Mouse (Mus musculus) c-Kit-positive CD71-negative TER-119-negative erythroid progenitor cells, embryonic 14.5 days (primary cell): ENCODE data around the gene Olfr1446.

ENCODE experiments used
- DNase-seq: peaks from one replicate; pipeline ENCODE4 v3.0.0-alpha.2; 2013; ENCODE audit warnings: low read depth

The Olfr1446 gene

DNA sequence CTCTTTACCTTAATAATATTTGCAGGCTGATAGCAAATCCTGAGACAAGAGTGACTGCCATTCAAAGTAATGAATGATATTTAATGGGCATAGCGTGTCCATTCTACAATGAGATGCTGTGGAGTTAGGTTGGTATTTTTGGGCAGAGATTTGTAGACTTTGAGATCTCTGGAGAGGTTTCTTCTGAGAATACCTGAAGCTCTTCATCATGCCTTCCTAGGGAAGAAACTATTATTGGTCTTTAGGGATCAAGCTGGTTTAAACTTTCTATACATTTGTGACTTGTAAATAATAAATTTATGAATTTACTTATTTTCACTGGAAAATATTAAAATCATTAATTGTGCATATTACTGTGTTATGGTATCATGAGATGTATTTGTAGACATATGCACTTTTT is at the start of gene Olfr1446:
TSS of gene Olfr1446 (minus strand) at position 101 of the 400 bp plus-strand sequence.
- DNase-seq, result no peak

DNA sequence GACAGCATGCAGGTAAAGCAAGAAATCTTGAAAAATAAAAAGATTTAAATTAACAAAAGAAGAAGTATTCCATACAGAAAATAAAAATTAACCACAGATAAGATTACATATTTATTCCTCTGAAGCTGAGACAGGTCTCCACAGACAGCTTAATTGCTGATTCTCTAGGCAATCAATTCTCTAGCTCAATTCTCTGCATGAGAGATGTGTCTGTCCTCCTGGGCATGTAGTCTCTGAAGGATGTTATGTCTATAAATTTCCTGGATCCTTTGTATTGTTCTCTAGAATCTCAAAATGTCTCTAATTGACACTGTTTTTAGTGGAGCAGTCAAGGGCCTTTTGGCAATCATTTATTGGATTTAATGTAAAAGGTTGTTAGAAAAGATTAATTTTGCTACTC is 37.2 kb upstream of the Olfr1446 start, which contains the start of gene Olfr1449:
TSS of gene Olfr1449 (plus strand) at position 301 of the 400 bp plus-strand sequence.
- DNase-seq, result no peak

DNA sequence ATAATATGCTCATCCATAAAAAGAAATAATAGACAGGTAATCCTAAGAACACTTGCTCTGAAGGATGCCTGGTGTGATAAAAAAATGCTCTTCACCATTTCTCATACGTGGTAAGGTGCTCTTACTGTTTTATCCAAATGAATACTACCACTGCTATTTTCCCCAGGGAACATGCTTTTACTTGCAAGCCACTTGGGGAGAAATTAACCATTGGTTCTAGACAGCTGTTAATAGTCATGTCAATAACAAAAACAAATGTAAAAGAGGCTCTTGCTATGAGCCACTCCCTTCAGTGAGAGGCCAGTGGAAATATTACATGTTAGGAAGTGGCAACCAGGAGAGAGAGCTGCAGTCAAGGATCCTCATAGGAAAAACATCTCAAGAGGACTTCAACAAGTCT is 31.0 kb upstream of the Olfr1446 start, which contains the start of gene Olfr1448:
TSS of gene Olfr1448 (minus strand) at position 101 of the 400 bp plus-strand sequence.
- DNase-seq, result no peak

DNA sequence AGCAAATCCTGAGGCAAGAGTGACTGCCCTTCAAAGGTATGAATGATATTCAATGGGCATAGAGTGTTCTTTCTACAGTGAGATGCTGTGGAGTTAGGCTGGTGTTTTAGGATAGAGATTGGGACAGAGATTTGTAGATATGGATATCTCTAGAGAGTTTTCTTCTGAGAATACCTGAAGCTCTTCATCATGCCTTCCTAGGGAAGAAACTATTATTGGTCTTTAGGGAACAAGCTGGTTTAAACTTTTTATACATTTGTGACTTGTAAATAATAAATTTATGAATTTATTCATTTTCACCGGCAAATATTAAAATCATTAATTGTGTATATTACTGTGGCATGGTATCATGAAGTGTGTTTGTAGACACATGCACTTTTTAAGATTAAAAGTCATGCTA is 10.3 kb upstream of the Olfr1446 start, which contains the start of gene Olfr1447:
TSS of gene Olfr1447 (minus strand) at position 101 of the 400 bp plus-strand sequence.
- DNase-seq, result no peak

DNA sequence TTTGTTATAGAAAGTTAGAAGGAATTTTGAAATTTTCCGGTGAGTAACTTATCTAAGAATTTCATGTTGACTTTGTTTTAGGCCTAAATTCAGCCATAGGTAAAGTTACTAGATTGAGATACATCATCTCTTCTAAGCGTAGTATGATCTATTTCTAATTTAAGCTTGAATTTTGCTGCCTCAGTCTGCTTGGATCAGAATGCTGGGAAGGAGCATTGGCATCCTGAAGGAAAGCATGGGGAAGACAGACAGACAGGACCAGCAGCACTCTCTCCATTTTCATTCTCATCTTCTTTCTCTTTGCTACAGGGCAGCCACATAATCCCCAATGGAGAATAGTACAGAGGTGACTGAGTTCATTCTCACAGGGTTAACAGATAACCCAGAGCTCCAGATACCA is 9.8 kb downstream of the Olfr1446 start, which contains the start of gene Olfr1445:
TSS of gene Olfr1445 (plus strand) at position 301 of the 400 bp plus-strand sequence.
- no peak for DNase-seq

DNA sequence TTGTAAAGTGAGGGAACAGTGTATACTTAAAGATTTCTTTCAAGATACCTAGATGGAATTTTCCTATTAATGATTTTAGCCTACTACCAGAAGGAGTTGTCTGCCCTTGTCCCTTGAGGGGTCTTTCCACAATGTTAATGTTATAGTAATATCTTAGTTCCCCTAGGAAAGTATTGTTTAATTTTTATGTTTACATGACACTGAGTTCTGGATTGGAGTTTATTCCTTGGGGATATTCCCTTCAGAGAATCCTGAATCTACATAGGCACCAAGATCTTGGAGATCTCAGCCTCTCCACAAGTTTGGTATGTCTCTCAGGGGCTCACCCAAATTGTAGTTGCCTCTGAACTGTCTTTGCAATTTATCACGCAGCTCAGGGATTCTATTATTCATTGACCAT is 36.3 kb downstream of the Olfr1446 start, which contains the start of gene Olfr1444:
TSS of gene Olfr1444 (plus strand) at position 301 of the 400 bp plus-strand sequence.
- DNase-seq, result no peak

DNA sequence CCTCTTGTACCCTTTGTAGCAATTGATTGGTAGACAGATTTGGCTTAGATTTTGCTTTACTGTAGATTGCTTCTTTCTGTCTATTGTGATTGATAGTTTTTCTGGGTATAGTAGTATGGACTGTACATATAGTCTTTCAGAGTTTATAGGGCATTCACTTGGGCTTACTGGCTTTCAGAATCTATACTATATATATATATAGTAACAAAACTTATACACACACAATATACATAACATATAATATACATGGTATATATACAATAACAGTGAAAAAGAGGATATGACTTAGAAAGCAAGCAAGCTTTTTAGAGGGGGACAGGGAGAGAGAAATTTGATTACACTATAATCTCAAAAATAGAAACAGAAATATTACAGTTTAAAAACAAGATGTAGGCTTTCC is 46.9 kb downstream of the Olfr1446 start, which contains the start of gene Gm5244:
TSS of gene Gm5244 (plus strand) at position 301 of the 400 bp plus-strand sequence.
- no peak for DNase-seq

DNA sequence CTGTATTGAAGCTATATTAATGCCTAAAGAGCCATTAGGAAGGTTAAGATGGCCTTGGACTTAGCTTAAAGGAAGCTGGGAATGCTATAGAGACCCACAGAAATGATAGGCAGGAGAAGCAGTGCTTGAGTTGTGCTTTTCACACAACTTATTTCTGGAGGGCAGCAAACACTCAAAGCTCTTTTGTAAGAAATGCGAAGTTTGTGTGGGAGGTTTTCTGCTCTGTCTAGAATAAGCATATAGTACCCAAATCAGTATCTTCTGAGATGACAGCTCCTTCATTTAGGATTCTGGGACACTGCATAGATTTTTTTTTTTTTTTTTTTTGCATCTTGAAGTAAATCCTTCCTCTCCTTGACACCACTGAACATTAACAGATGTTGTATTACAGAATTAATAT is 54.8 kb downstream of the Olfr1446 start:
- DNase-seq, result no peak
